ENCODE assay signal across 18 mouse cellular contexts in genomic region chr15:46990201-46990600, GRCm38 (mm10).
DNase-seq lines count a peak whose midpoint lies in the region; ATAC-seq and TF ChIP-seq lines count a peak whose summit lies in the region.
"Had no signal": no experiment of that assay in that cellular context is flagged by ENCODE, and none has a peak within 500 bp of the region (broad histone marks: within the 10 kb centered on the region; RNA-seq: fewer than 3 reads in every experiment).

No protein-coding gene starts in this region.

- no peaks in the 10 kb centered on the region for H3K36me3 ChIP-seq in embryonic facial prominence, embryonic 14.5 days (ENCODE audit: control insufficient read depth, insufficient read depth, low read length)
- H3K36me3 ChIP-seq in embryonic facial prominence, embryonic 10.5 days (replicated peaks), result no peaks in the 10 kb centered on the region
- no peaks in the 10 kb centered on the region for H3K36me3 ChIP-seq in MEL (ENCODE audit: control insufficient read depth in 1 of 2, insufficient read depth in 2 of 2, low read length in 2 of 2)
- H3K36me3 ChIP-seq in heart, embryonic 11.5 days (ENCODE audit: control insufficient read depth, insufficient read depth, low read length), result no peaks in the 10 kb centered on the region
- H3K36me3 ChIP-seq: heart, embryonic 10.5 days; hindbrain, embryonic 10.5 days; liver, embryonic 12.5 days; midbrain, embryonic 12.5 days; neural tube, embryonic 13.5 days had no signal

- no peaks in the 10 kb centered on the region for H3K27me3 ChIP-seq in embryonic facial prominence, embryonic 14.5 days (replicated peaks; ENCODE audit: control insufficient read depth, insufficient read depth, low read length)
- H3K27me3 ChIP-seq in embryonic facial prominence, embryonic 10.5 days (replicated peaks; ENCODE audit: low read depth, poor library complexity, severe bottlenecking), result no peaks in the 10 kb centered on the region
- no peaks in the 10 kb centered on the region for H3K27me3 ChIP-seq in MEL (ENCODE audit: control insufficient read depth in 1 of 2, insufficient read depth in 2 of 2, low read length in 2 of 2)
- no peaks in the 10 kb centered on the region for H3K27me3 ChIP-seq in heart, embryonic 11.5 days (ENCODE audit: control insufficient read depth, insufficient read depth, low read length)
- H3K27me3 ChIP-seq: liver, embryonic 12.5 days; midbrain, embryonic 12.5 days; neural tube, embryonic 13.5 days had no signal

- no peak for TF ChIP-seq EP300 in MEL (IDR thresholded peaks at IDR 0.05; ENCODE audit: low read depth in 1 of 2, low read length in 2 of 2)

- TF ChIP-seq CTCF in MEL (IDR thresholded peaks at IDR 0.05 in 2 of 3, conservative IDR thresholded peaks at IDR 0.05 in 1 of 3; ENCODE audit: control insufficient read depth in 1 of 3, insufficient read depth in 1 of 3, low read depth in 2 of 3, low read length in 3 of 3, poor library complexity in 1 of 3, severe bottlenecking in 1 of 3), result peak in 1 of 3 experiments; percentile 47; a peak in 2 of 6 replicates

- no peak overlapping the region for H3K9ac ChIP-seq in embryonic facial prominence, embryonic 14.5 days (ENCODE audit: low read depth, low read length)
- no peak overlapping the region for H3K9ac ChIP-seq in MEL (ENCODE audit: control insufficient read depth, low read depth, low read length, poor library complexity, severe bottlenecking)
- no peak overlapping the region for H3K9ac ChIP-seq in heart, embryonic 11.5 days (ENCODE audit: low read depth, low read length)
- H3K9ac ChIP-seq: liver, embryonic 12.5 days; midbrain, embryonic 12.5 days; neural tube, embryonic 13.5 days had no signal

- TF ChIP-seq POLR2A in MEL (IDR thresholded peaks at IDR 0.05; ENCODE audit: control insufficient read depth in 1 of 2, insufficient read depth in 1 of 2, low read depth in 1 of 2, low read length in 2 of 2, poor library complexity in 1 of 2), result no peak

- DNase-seq in embryonic facial prominence, embryonic 14.5 days (ENCODE audit: low spot score), result peak; percentile 4
- DNase-seq in embryonic facial prominence, embryonic 10.5 days (ENCODE audit: low spot score), result no peak
- peak; percentile 5 to 10 for DNase-seq in layer of hippocampus, postnatal 10 days (ENCODE audit: low spot score in 2 of 2)
- no peak for DNase-seq in layer of hippocampus, postnatal 36 days
- DNase-seq in MEL (ENCODE audit: low read depth, low spot score), result peak; percentile 23
- DNase-seq in mesoderm, embryonic 11.5 days (ENCODE audit: low read depth, low spot score), result peak; percentile 1
- DNase-seq in urinary bladder, postnatal 10 days (ENCODE audit: low spot score), result no peak
- DNase-seq: adrenal gland, postnatal 10 days; kidney, adult 9 months; lung, postnatal 10 days; right cerebral cortex, adult 18-20 months; thymus, adult 18-20 months had no signal

- H3K4me1 ChIP-seq in embryonic facial prominence, embryonic 14.5 days (ENCODE audit: control insufficient read depth, insufficient read depth, low read length), result no peaks in the 10 kb centered on the region
- no peaks in the 10 kb centered on the region for H3K4me1 ChIP-seq in embryonic facial prominence, embryonic 10.5 days
- H3K4me1 ChIP-seq in MEL (ENCODE audit: control insufficient read depth in 1 of 2, insufficient read depth in 2 of 2, low read length in 2 of 2), result no peaks in the 10 kb centered on the region
- no peaks in the 10 kb centered on the region for H3K4me1 ChIP-seq in heart, embryonic 11.5 days (ENCODE audit: control insufficient read depth, insufficient read depth, low read length)
- H3K4me1 ChIP-seq: heart, embryonic 10.5 days; hindbrain, embryonic 10.5 days; liver, embryonic 12.5 days; midbrain, embryonic 12.5 days; neural tube, embryonic 13.5 days had no signal

- ATAC-seq in embryonic facial prominence, embryonic 14.5 days (ENCODE audit: low read depth), result no peak
- ATAC-seq in heart, embryonic 11.5 days (replicated peaks; ENCODE audit: insufficient number of reproducible peaks, low FRiP score, low TSS enrichment), result no peak
- ATAC-seq: liver, embryonic 12.5 days had no signal

- peak; percentile 61 for TF ChIP-seq RAD21 in MEL (IDR thresholded peaks at IDR 0.05; ENCODE audit: low read depth, low read length)

- WGBS in embryonic facial prominence, embryonic 14.5 days, result 50% methylated on average over 3 of the region's 3 CpGs
- 56% methylated on average over 3 of the region's 3 CpGs for WGBS in embryonic facial prominence, embryonic 10.5 days
- WGBS in heart, embryonic 11.5 days (ENCODE audit: insufficient replicate concordance), result 40% methylated on average over 3 of the region's 3 CpGs

- H3K79me2 ChIP-seq in MEL (ENCODE audit: control insufficient read depth, insufficient read depth, low read length, poor library complexity), result no peaks in the 10 kb centered on the region

- H3K4me2 ChIP-seq in embryonic facial prominence, embryonic 14.5 days (ENCODE audit: low read depth, low read length), result no peak overlapping the region
- H3K4me2 ChIP-seq in heart, embryonic 11.5 days, result no peak overlapping the region
- H3K4me2 ChIP-seq: liver, embryonic 12.5 days; midbrain, embryonic 12.5 days; neural tube, embryonic 13.5 days had no signal

- H3K4me3 ChIP-seq in embryonic facial prominence, embryonic 14.5 days (ENCODE audit: low read depth, low read length), result no peak overlapping the region
- H3K4me3 ChIP-seq in embryonic facial prominence, embryonic 10.5 days, result no peak overlapping the region
- H3K4me3 ChIP-seq in MEL (ENCODE audit: control insufficient read depth in 1 of 2, insufficient read depth in 1 of 2, low read depth in 2 of 2, low read length in 2 of 2), result no peak overlapping the region
- H3K4me3 ChIP-seq in heart, embryonic 11.5 days (ENCODE audit: low read depth, low read length), result no peak overlapping the region
- H3K4me3 ChIP-seq: heart, embryonic 10.5 days; hindbrain, embryonic 10.5 days; liver, embryonic 12.5 days; midbrain, embryonic 12.5 days; neural tube, embryonic 13.5 days had no signal

- no peaks in the 10 kb centered on the region for H3K9me3 ChIP-seq in embryonic facial prominence, embryonic 14.5 days (ENCODE audit: control insufficient read depth, low read length)
- no peaks in the 10 kb centered on the region for H3K9me3 ChIP-seq in embryonic facial prominence, embryonic 10.5 days
- no peaks in the 10 kb centered on the region for H3K9me3 ChIP-seq in MEL (replicated peaks; ENCODE audit: insufficient read depth, low read length)
- no peaks in the 10 kb centered on the region for H3K9me3 ChIP-seq in heart, embryonic 11.5 days (replicated peaks; ENCODE audit: control insufficient read depth, low read length)
- H3K9me3 ChIP-seq: heart, embryonic 10.5 days; hindbrain, embryonic 10.5 days; liver, embryonic 12.5 days; midbrain, embryonic 12.5 days; neural tube, embryonic 13.5 days had no signal

- no peak overlapping the region for H3K27ac ChIP-seq in embryonic facial prominence, embryonic 14.5 days (replicated peaks; ENCODE audit: low read depth, low read length)
- H3K27ac ChIP-seq in embryonic facial prominence, embryonic 10.5 days (replicated peaks), result no peak overlapping the region
- H3K27ac ChIP-seq in MEL (ENCODE audit: control insufficient read depth, low read depth, low read length), result no peak overlapping the region
- H3K27ac ChIP-seq in heart, embryonic 11.5 days (ENCODE audit: low read depth, low read length), result no peak overlapping the region
- H3K27ac ChIP-seq: heart, embryonic 10.5 days; hindbrain, embryonic 10.5 days; liver, embryonic 12.5 days; midbrain, embryonic 12.5 days; neural tube, embryonic 13.5 days had no signal

TF ChIP-seq in MEL, 35 proteins besides CTCF, POLR2A, EP300 and RAD21:
- no peak for TF ChIP-seq ZKSCAN1 (IDR thresholded peaks at IDR 0.05; ENCODE audit: low read depth, low read length)
- no peak for TF ChIP-seq NELFE (IDR thresholded peaks at IDR 0.05; ENCODE audit: low read depth, low read length)
- no peak for TF ChIP-seq POLR2AphosphoS5 (IDR thresholded peaks at IDR 0.05; ENCODE audit: borderline replicate concordance, low read depth, low read length)
- TF ChIP-seq JUND (IDR thresholded peaks at IDR 0.05; ENCODE audit: low read depth, low read length), result no peak
- TF ChIP-seq SMC3 (IDR thresholded peaks at IDR 0.05; ENCODE audit: low read depth, low read length), result peak; percentile 66
- TF ChIP-seq MXI1 (IDR thresholded peaks at IDR 0.05; ENCODE audit: low read depth, low read length), result no peak
- TF ChIP-seq ZNF384 (IDR thresholded peaks at IDR 0.05; ENCODE audit: low read depth, low read length), result no peak
- no peak for TF ChIP-seq TBP (IDR thresholded peaks at IDR 0.05; ENCODE audit: low read depth, low read length)
- TF ChIP-seq ZC3H11A (IDR thresholded peaks at IDR 0.05; ENCODE audit: low read depth, low read length), result peak; percentile 71
TF ChIP-seq in MEL: peak in this region for 2.

Comparison
In these comparisons a context has a peak if more than half of its experiments do, and no peak if none do; other contexts are left out.
1. DNase-seq: peak in embryonic facial prominence, embryonic 14.5 days (single experiment), layer of hippocampus, postnatal 10 days (2 of 2), MEL (single experiment) and mesoderm, embryonic 11.5 days (single experiment); none in embryonic facial prominence, embryonic 10.5 days (single experiment), layer of hippocampus, postnatal 36 days (0 of 2) and urinary bladder, postnatal 10 days (single experiment).